Mouse (Mus musculus): ENCODE measurements around the gene Golga3.

- TF ChIP-seq CTCF (conservative IDR thresholded peaks at IDR 0.05; ENCODE audit: low read length) (no peak), NANOG (IDR thresholded peaks at IDR 0.05; ENCODE audit: borderline replicate concordance, low read length) (no peak)
Measured at GRCm38 (mm10) chr5:110139325-110139724, 37.2 kb upstream of the Golga3 start.
